In genomic region chr2:18930318-18931060, GRCm38 (mm10) we compare ENCODE assay signal across 20 mouse cellular contexts.
DNase-seq lines count a peak whose midpoint lies in the region; ATAC-seq and TF ChIP-seq lines count a peak whose summit lies in the region.
"Had no signal": no experiment of that assay in that cellular context is flagged by ENCODE, and none has a peak within 500 bp of the region (broad histone marks: within the 10 kb centered on the region; RNA-seq: fewer than 3 reads in every experiment).

No protein-coding gene starts in this region.

- no peak overlapping the region for H3K4me3 ChIP-seq in forebrain, embryonic 12.5 days (replicated peaks)
- no peak overlapping the region for H3K4me3 ChIP-seq in forebrain, embryonic 16.5 days (replicated peaks; ENCODE audit: low read length)
- H3K4me3 ChIP-seq in hindbrain, embryonic 16.5 days (ENCODE audit: low read length): no peak overlapping the region
- H3K4me3 ChIP-seq in hindbrain, embryonic 10.5 days: no peak overlapping the region
- peak overlapping the region; percentile 8 for H3K4me3 ChIP-seq in megakaryocyte, embryonic 14.5 days (replicated peaks)
- no peak overlapping the region for H3K4me3 ChIP-seq in myocyte
- H3K4me3 ChIP-seq: embryonic facial prominence, embryonic 10.5 days; midbrain, embryonic 12.5 days; neural tube, embryonic 13.5 days had no signal

- no peak overlapping the region for H3K27ac ChIP-seq in forebrain, embryonic 12.5 days
- H3K27ac ChIP-seq in forebrain, embryonic 16.5 days (ENCODE audit: low read length): no peak overlapping the region
- no peak overlapping the region for H3K27ac ChIP-seq in hindbrain, embryonic 16.5 days (ENCODE audit: low read depth, low read length)
- H3K27ac ChIP-seq in hindbrain, embryonic 10.5 days: no peak overlapping the region
- H3K27ac ChIP-seq: embryonic facial prominence, embryonic 10.5 days; hindbrain, embryonic 14.5 days; midbrain, embryonic 12.5 days; neural tube, embryonic 13.5 days had no signal

- H3K79me2 ChIP-seq in myocyte (ENCODE audit: control insufficient read depth, insufficient read depth): peaks cover 11% of the 10 kb centered on the region

- WGBS in forebrain, embryonic 12.5 days: 88% methylated on average over 13 of the region's 13 CpGs
- 87% methylated on average over 13 of the region's 13 CpGs for WGBS in forebrain, embryonic 16.5 days
- WGBS in hindbrain, embryonic 16.5 days: 80% methylated on average over 13 of the region's 13 CpGs
- WGBS in hindbrain, embryonic 10.5 days: 89% methylated on average over 13 of the region's 13 CpGs

- no peaks in the 10 kb centered on the region for H3K27me3 ChIP-seq in forebrain, embryonic 12.5 days
- no peaks in the 10 kb centered on the region for H3K27me3 ChIP-seq in forebrain, embryonic 16.5 days (replicated peaks; ENCODE audit: control insufficient read depth, insufficient read depth, low read length)
- no peaks in the 10 kb centered on the region for H3K27me3 ChIP-seq in hindbrain, embryonic 16.5 days (replicated peaks; ENCODE audit: control insufficient read depth, insufficient read depth, low read length)
- no peaks in the 10 kb centered on the region for H3K27me3 ChIP-seq in hindbrain, embryonic 10.5 days (ENCODE audit: insufficient read depth, poor library complexity, severe bottlenecking)
- H3K27me3 ChIP-seq in megakaryocyte, embryonic 14.5 days (replicated peaks): no peaks in the 10 kb centered on the region
- no peaks in the 10 kb centered on the region for H3K27me3 ChIP-seq in myocyte (ENCODE audit: control insufficient read depth, insufficient read depth, insufficient read length)
- H3K27me3 ChIP-seq: midbrain, embryonic 12.5 days; neural tube, embryonic 13.5 days had no signal

- no peaks in the 10 kb centered on the region for H3K36me3 ChIP-seq in forebrain, embryonic 12.5 days (replicated peaks)
- no peaks in the 10 kb centered on the region for H3K36me3 ChIP-seq in forebrain, embryonic 16.5 days (ENCODE audit: control insufficient read depth, insufficient read depth)
- no peaks in the 10 kb centered on the region for H3K36me3 ChIP-seq in hindbrain, embryonic 16.5 days (ENCODE audit: control insufficient read depth, insufficient read depth, low read length)
- no peaks in the 10 kb centered on the region for H3K36me3 ChIP-seq in hindbrain, embryonic 10.5 days
- peaks cover 53% of the 10 kb centered on the region for H3K36me3 ChIP-seq in megakaryocyte, embryonic 14.5 days (replicated peaks; ENCODE audit: low read length)
- H3K36me3 ChIP-seq in myocyte (ENCODE audit: control insufficient read depth, insufficient read depth): no peaks in the 10 kb centered on the region
- H3K36me3 ChIP-seq: embryonic facial prominence, embryonic 10.5 days; midbrain, embryonic 12.5 days; neural tube, embryonic 13.5 days had no signal

- DNase-seq in hindbrain, embryonic 10.5 days (ENCODE audit: low spot score): no peak
- DNase-seq in thymus, postnatal 36 days: no peak
- DNase-seq: cerebellum, adult 9-10 months; heart, postnatal 14 days; lung, adult 18-20 months; lung, postnatal 14 days had no signal

- no peak overlapping the region for H3K4me2 ChIP-seq in forebrain, embryonic 12.5 days
- no peak overlapping the region for H3K4me2 ChIP-seq in forebrain, embryonic 16.5 days (ENCODE audit: low read length)
- H3K4me2 ChIP-seq in hindbrain, embryonic 16.5 days (ENCODE audit: low read length): no peak overlapping the region
- no peak overlapping the region for H3K4me2 ChIP-seq in myocyte (ENCODE audit: low read depth)
- H3K4me2 ChIP-seq: heart, embryonic 11.5 days; hindbrain, embryonic 14.5 days; liver, embryonic 11.5 days; midbrain, embryonic 12.5 days; neural tube, embryonic 13.5 days had no signal

- peaks cover 17% of the 10 kb centered on the region for H3K4me1 ChIP-seq in forebrain, embryonic 12.5 days
- peaks cover 7% of the 10 kb centered on the region; the same call in 1 of the 2 replicates for H3K4me1 ChIP-seq in forebrain, embryonic 16.5 days (replicated peaks; ENCODE audit: control insufficient read depth, insufficient read depth, low read length)
- peaks cover 5% of the 10 kb centered on the region; the same call in 1 of the 2 replicates for H3K4me1 ChIP-seq in hindbrain, embryonic 16.5 days (ENCODE audit: control insufficient read depth, insufficient read depth, low read depth, low read length)
- H3K4me1 ChIP-seq in hindbrain, embryonic 10.5 days (replicated peaks): peaks cover 26% of the 10 kb centered on the region
- H3K4me1 ChIP-seq in megakaryocyte, embryonic 14.5 days: peaks cover 84% of the 10 kb centered on the region

- H3K9ac ChIP-seq in forebrain, embryonic 12.5 days: no peak overlapping the region
- no peak overlapping the region for H3K9ac ChIP-seq in forebrain, embryonic 16.5 days (replicated peaks; ENCODE audit: low read depth, low read length)
- H3K9ac ChIP-seq in hindbrain, embryonic 16.5 days (ENCODE audit: low read depth, low read length): no peak overlapping the region
- H3K9ac ChIP-seq: hindbrain, embryonic 14.5 days; midbrain, embryonic 12.5 days; neural tube, embryonic 13.5 days had no signal

- 0 out of 2 replicates have a peak, but pooled peaks have one; percentile 41 for ATAC-seq in forebrain, embryonic 12.5 days (ENCODE audit: low FRiP score)
- no peak for ATAC-seq in forebrain, embryonic 16.5 days
- 0 out of 2 replicates have a peak, but pooled peaks have one; percentile 22 for ATAC-seq in hindbrain, embryonic 16.5 days
- ATAC-seq in megakaryocyte, adult 5-6 weeks (ENCODE audit: poor library complexity, severe bottlenecking): no peak
- ATAC-seq: intestine, embryonic 16.5 days had no signal

- TF ChIP-seq POLR2A in myocyte (IDR thresholded peaks at IDR 0.05; ENCODE audit: insufficient read length, low read depth): no peak

- no peaks in the 10 kb centered on the region for H3K9me3 ChIP-seq in forebrain, embryonic 12.5 days
- no peaks in the 10 kb centered on the region for H3K9me3 ChIP-seq in forebrain, embryonic 16.5 days (ENCODE audit: control insufficient read depth, low read length)
- H3K9me3 ChIP-seq in hindbrain, embryonic 16.5 days (ENCODE audit: control insufficient read depth, low read length): no peaks in the 10 kb centered on the region
- no peaks in the 10 kb centered on the region for H3K9me3 ChIP-seq in hindbrain, embryonic 10.5 days
- H3K9me3 ChIP-seq in megakaryocyte, embryonic 14.5 days: no peaks in the 10 kb centered on the region
- H3K9me3 ChIP-seq: embryonic facial prominence, embryonic 10.5 days; G1E; midbrain, embryonic 12.5 days; neural tube, embryonic 13.5 days had no signal

- H3ac ChIP-seq in myocyte (ENCODE audit: control insufficient read depth, insufficient read length): no peak overlapping the region

TF ChIP-seq in myocyte, 11 proteins besides CTCF, POLR2A, EP300 and RAD21:
- TF ChIP-seq CEBPB (IDR thresholded peaks at IDR 0.05; ENCODE audit: insufficient read depth, poor library complexity, severe bottlenecking) (0 out of 2 replicates have a peak, but pooled peaks have one; percentile 13), SRF (IDR thresholded peaks at IDR 0.05; ENCODE audit: control insufficient read depth, insufficient read length, low read depth) (no peak)

Comparison
In these comparisons a context has a peak if more than half of its experiments do, and no peak if none do; other contexts are left out.
1. ATAC-seq: peak in forebrain, embryonic 12.5 days (single experiment) and hindbrain, embryonic 16.5 days (single experiment); none in forebrain, embryonic 16.5 days (single experiment) and megakaryocyte, adult 5-6 weeks (single experiment).